Mouse (Mus musculus): ENCODE measurements at regions not wholly inside any gene's neighbourhood (a gene's known extent, or its start where the extent isn't known, plus 50 kb on each side); places are given as distances from the start of the nearest gene placed in this dataset.

- no peak for DNase-seq
These were observed 1512.8 kb upstream of the Gm6569 start for GRCm38 (mm10) chr15:72321528-72321927.

GRCm38 (mm10) chr15:72322127-72322526 is 1512.2 kb upstream of the Gm6569 start:
- no peak for DNase-seq

GRCm38 (mm10) chr15:72323158-72323557 is 1511.2 kb upstream of the Gm6569 start:
- DNase-seq, result no peak

- DNase-seq, result no peak
These were observed 1503.1 kb upstream of the Gm6569 start for GRCm38 (mm10) chr15:72331262-72331661.

- no peak for DNase-seq
These were observed 1499.9 kb upstream of the Gm6569 start for GRCm38 (mm10) chr15:72334497-72334896.

GRCm38 (mm10) chr15:72339629-72340028 is 1494.7 kb upstream of the Gm6569 start:
- DNase-seq, result no peak

GRCm38 (mm10) chr15:72341991-72342390 is 1492.4 kb upstream of the Gm6569 start:
- DNase-seq, result no peak

GRCm38 (mm10) chr15:72342504-72342903 is 1491.9 kb upstream of the Gm6569 start:
- no peak for DNase-seq

- DNase-seq, result no peak
These were observed 1490.6 kb upstream of the Gm6569 start for GRCm38 (mm10) chr15:72343794-72344193.

GRCm38 (mm10) chr15:72353371-72353770 is 1481.0 kb upstream of the Gm6569 start:
- DNase-seq, result no peak

GRCm38 (mm10) chr15:72355626-72356025 is 1478.7 kb upstream of the Gm6569 start:
- no peak for DNase-seq

- no peak for DNase-seq
These were observed 1474.7 kb upstream of the Gm6569 start for GRCm38 (mm10) chr15:72359636-72360035.

GRCm38 (mm10) chr15:72360049-72360448 is 1474.3 kb upstream of the Gm6569 start:
- DNase-seq, result no peak

GRCm38 (mm10) chr15:72360463-72361030 is 1473.8 kb upstream of the Gm6569 start:
- peak; percentile 38 for DNase-seq

- DNase-seq, result no peak
These were observed 1461.3 kb upstream of the Gm6569 start for GRCm38 (mm10) chr15:72373041-72373440.

- no peak for DNase-seq
These were observed 1457.2 kb upstream of the Gm6569 start for GRCm38 (mm10) chr15:72377201-72377600.

- DNase-seq, result no peak
These were observed 1455.1 kb upstream of the Gm6569 start for GRCm38 (mm10) chr15:72379291-72379690.

GRCm38 (mm10) chr15:72381164-72381563 is 1453.2 kb upstream of the Gm6569 start:
- no peak for DNase-seq

- no peak for DNase-seq
These were observed 1452.6 kb upstream of the Gm6569 start for GRCm38 (mm10) chr15:72381744-72382143.

- DNase-seq, result no peak
These were observed 1451.8 kb upstream of the Gm6569 start for GRCm38 (mm10) chr15:72382521-72382920.

- DNase-seq, result no peak
These were observed 1451.3 kb upstream of the Gm6569 start for GRCm38 (mm10) chr15:72383062-72383461.

- no peak for DNase-seq
These were observed 1450.9 kb upstream of the Gm6569 start for GRCm38 (mm10) chr15:72383470-72383869.

- no peak for DNase-seq
These were observed 1441.1 kb upstream of the Gm6569 start for GRCm38 (mm10) chr15:72393226-72393625.

GRCm38 (mm10) chr15:72411956-72412355 is 1422.4 kb upstream of the Gm6569 start:
- no peak for DNase-seq
